Mouse (Mus musculus): Measurements from ENCODE around the gene Sds.

- TF ChIP-seq CTCF (IDR thresholded peaks at IDR 0.05; ENCODE audit: low read depth) (no peak), EP300 (IDR thresholded peaks at IDR 0.05; ENCODE audit: low read depth) (no peak)
These were observed 14.4 kb downstream of the Sds start for GRCm38 (mm10) chr5:120490679-120491192.
